Mouse (Mus musculus) cerebellum, adult 9-10 months (tissue): ENCODE results near the gene Icos.
A peak's percentile ranks its signal among the peaks of the same experiment; 100 is the strongest.

ENCODE experiments used
- DNase-seq: peaks from one replicate; pipeline ENCODE4 v3.0.0; 2022

Icos gene

GRCm38 (mm10) chr1:60977641-60978040 is at the start of gene Icos:
TSS of gene Icos (plus strand) at chr1:60977927.
- DNase-seq, result no peak

- no peak for DNase-seq
Observed at GRCm38 (mm10) chr1:60929036-60929435, 48.7 kb upstream of the Icos start.

GRCm38 (mm10) chr1:60930397-60930796 is 47.3 kb upstream of the Icos start:
- DNase-seq, result no peak

GRCm38 (mm10) chr1:60935968-60936581 is 41.7 kb upstream of the Icos start:
- no peak for DNase-seq

GRCm38 (mm10) chr1:60936963-60937711 is 40.6 kb upstream of the Icos start:
- DNase-seq, result no peak

DNA sequence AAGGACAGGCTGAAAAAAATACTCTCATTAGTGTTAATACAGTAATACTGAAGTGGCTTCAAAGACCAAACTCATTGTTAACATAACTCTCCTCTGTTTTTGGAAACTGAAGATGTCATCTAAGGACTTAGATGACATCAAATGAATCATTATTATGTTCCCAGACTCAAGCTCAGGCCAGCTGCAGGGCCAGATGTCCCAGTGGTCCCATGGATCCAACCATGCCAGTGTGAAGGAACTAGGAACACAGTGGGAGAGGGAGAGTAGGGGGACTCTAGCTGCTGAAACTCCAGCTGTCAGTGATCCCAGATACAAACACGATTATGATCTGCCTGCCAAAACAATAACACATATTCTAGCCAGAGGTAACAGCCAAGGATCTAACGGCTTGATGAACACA is 39.5 kb upstream of the Icos start:
- no peak for DNase-seq

- no peak for DNase-seq
Observed at GRCm38 (mm10) chr1:60938974-60939373, 38.8 kb upstream of the Icos start.

DNA sequence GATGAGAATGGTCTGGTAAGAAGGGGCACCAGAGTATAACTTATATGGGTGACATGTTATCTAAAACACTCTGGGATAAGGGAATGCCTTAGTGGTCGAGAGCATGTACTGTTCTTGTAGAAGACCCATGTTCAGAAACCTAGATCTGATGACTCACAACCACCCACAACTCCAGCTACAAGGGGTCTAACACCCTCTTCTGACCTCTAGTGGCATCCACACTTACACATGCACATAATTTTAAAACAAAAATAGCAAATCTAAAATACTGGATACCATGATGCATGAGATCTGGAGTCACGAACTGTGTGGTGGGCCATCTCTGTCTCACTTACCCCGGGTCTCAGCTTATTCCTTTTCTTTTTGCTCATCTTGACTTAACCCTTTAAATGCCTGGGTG is 37.7 kb upstream of the Icos start:
- DNase-seq, result no peak

- DNase-seq, result no peak
Observed at GRCm38 (mm10) chr1:60940620-60941019, 37.1 kb upstream of the Icos start.

DNA sequence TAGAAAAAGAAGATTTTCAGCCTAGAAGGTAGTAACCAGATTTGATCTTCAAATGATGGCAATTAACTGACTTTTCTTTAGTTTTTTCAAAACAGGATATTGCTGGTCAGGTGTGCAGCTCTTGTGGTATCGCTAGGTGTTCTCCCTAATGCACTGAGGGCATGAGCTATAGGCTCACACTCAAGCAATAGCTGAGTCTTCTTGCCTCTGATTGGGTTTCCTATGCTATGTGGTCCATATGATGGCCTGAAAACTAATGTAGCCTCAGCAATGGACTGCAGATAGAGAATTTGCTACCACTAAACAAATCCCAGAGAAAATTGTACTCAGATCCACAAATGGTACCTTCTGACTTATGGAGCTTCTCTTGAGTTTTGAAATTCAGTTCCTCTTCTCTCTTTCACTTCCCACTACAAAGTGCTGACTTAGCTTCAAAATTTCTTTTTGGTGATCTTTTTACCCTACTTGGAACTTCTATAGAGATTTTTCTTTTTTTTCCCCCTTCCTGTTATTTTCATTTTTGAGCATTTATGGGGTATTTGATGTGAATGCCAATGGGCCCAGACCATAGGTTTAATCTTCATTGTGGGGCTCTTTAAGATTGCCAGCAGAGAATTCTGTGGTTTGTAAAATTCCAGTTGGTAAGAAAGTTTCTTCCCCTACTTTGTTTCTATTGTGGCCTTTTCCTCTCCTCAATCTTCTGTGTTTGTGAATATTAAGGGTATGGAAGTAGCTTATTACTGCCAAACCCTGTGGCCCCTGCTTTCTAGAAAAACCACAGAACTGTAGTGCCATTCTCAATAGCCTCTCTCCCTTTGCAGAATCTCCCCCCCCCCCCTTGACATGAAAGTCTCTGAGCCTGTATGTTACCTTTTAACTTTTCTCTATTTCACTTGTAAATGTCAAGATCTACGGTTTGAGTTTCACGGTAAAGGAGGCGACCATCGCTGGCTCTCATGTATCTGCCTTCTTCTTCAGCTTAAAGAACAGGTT is 36.4 kb upstream of the Icos start:
- no peak for DNase-seq

GRCm38 (mm10) chr1:60942921-60943320 is 34.8 kb upstream of the Icos start:
- DNase-seq, result no peak

DNA sequence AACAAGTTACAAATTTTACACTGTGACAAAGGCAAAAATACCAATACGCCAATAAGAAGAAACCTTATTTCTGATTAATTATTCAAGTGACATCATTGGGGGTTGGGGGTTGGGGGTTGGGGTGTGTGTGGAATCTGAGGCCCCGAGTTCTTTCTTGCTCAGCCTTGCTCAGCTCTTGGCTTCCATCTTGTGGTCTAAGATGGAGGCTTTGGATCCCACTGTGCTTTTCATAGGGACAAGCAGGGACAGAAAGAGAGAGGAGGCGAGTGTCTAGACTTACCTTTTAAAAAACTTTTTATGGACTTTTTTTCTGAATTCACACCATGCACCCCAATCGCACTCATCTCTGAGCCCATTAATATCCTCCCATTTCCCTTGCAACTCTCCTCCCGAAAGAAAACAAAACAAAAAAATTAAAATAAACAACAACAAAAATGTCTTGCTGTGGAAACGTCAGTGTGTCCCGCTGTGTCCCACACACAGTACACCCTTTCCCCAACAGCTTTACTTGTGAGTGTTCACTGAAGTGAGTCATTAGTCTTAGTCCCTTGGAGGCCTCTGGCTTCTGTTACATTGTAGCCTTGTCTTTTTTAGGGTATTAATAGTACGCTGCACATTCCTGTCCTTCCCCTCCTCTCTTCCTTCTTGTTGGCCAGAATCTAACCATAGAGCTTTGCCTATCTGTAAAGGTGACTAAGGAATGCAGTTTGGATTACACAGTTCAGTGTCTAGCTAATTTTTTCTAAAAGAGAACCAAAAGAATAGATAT is 31.9 kb upstream of the Icos start:
- no peak for DNase-seq

DNA sequence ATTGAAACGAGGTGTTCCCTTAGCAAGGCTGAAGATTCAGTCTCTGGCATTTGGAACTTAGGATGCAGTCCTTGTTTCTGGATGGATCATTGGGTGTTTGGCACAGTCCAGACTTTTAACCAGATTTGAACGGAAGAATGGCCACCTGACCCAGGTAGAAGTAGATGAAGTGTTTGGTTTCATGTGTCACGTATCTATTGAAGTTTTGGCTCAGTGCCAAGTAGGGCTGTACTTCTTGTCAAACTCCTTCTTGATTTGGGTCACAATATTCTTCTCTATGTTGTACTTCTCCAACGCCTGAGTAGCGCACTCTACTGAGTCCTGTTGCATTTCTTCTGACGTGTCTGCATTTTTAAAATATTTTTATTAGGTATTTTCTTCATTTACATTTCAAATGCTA is 29.6 kb upstream of the Icos start:
- no peak for DNase-seq

DNA sequence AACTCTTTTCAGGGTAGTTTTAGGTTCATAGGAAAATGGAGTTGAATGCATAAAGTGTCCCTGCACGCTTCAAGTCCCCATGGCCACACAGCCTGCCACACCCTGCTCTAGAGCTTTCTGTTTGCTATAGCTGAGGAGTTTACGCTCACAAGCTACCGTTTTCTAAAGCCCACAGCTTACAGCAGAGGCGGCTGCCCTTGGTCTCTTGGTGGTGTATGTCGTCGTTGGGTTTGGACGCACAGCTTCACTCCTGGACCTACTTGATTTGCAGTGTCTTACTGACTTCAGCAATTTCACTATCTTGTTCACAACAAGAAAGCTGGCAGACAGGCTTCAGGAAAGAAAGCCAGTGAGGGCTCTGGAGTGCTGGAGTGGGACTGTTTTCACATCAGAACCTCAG is 24.8 kb upstream of the Icos start:
- no peak for DNase-seq

GRCm38 (mm10) chr1:60953686-60954085 is 24.0 kb upstream of the Icos start:
- no peak for DNase-seq

- DNase-seq, result no peak
Observed at GRCm38 (mm10) chr1:60954759-60955158, 23.0 kb upstream of the Icos start.

DNA sequence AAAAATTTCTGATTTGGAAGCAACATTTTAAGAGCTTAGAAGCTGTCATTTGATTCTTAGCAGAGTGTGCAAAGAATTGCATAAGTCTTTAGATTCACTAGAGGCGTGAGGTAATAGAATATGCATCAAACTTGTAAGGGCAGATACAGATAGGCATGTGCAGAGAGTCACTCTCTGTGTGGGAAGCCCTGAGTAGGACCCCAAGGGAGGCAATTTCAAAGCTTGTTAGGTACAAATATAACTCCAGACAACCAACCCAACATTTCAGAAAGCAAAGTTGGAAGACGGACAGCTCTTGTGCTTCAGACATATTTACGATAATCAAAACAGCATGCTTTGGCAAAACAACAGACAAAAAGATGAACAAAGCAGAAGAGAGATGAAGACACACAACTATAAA is 22.5 kb upstream of the Icos start:
- no peak for DNase-seq

DNA sequence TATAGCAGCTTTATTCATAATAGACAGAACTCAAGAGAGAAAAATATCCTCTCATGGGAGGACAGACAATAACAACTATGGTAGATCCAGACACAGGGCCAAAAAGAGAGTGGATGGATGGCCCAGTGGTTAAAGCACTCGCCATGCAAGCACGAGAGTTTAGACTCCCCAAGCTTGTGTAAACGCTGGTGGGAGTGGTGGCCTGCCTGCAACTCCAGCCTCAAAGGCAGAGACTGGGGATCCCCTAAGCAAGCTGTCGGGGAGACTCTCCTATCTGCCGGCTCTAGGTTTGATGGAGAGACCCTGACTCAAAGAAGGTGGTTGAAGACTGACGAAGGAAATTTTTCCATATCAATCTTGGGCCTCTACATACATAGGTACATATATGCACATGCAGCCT is 21.5 kb upstream of the Icos start:
- no peak for DNase-seq

DNA sequence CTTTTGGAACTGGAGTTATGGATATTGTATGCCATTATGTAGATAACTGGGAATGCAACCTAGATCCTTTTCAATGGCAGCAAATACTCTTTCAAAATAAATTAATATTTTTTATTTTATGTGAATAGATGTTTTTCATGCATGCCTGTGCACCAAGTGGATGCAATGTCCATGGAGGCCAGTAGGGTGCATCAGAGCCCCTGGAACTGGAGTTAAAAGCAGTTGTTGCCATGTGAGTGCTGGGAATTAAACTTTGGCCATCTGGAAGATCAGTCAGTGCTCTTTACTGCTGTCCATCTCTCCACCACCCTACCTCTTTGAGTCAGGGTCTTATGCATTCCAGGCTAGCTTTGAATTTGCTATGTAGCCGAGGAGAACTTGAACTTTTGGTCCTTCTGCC is 19.4 kb upstream of the Icos start:
- DNase-seq, result no peak

DNA sequence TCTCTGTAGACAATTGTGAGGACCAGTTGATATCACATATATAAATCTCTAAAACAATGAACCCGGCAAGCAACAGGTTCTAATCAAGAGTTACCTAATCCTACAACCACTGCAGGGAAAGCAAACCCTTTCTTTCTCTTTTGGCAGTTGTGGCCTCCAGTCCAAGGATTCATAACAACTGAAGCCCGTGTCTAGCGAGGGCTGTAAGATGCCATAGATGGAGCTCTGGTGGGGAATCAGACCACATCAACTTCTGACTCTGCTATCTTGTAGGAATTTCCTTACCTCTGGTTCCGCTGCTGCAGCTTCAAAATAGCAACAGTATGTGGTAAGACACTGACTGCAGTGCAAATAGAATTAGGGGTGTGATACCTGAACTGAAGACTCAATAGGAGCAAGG is 18.5 kb upstream of the Icos start:
- DNase-seq, result no peak

DNA sequence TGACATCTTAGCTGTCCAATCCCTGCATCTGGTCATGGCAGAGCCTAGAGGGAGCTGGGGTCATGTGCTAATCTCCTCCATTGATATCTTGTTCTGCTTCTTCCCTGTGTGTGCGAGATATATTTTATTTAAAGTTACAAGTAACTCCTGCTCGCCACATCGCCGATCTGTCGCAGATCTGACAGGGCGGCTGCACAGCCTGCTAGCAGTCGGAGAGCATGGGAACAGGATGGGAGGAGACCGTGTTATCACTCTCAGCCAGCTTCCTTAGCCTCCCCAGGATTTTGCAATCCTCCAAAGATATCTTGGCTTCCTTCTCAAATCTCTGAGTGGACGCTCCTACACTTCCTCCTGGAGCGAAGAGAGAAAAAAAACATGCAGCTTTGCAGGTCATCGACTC is 17.3 kb upstream of the Icos start:
- DNase-seq, result no peak

GRCm38 (mm10) chr1:60961080-60961479 is 16.6 kb upstream of the Icos start:
- peak; percentile 22 for DNase-seq

- no peak for DNase-seq
Observed at GRCm38 (mm10) chr1:60962095-60962494, 15.6 kb upstream of the Icos start.
